8 mouse cellular contexts compared by ENCODE assay signal in the genomic region with DNA sequence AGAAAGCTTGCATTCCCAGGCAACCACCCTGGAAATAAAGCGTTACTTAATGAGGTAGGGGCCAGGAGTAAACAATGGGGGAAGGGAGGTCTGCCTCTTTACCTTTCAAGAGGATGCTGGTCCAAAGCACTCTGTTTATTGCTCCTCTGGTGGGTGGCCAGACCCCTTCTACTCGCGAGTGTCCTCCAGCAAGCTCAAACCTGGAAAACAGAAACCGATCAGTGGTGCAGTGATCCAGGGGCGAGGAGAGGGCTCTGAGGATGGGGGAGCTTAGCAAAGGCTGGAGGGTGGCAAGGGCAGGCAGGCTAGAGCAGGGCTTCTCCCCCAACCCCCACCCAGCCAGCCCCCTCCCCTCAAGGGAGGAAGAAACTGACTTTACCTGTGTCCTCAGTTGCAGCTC. TPM values are rescaled to one million over a fixed set of nuclear protein-coding genes. Genes with fewer than 3 reads are reported as not detected.
DNase-seq lines count a peak whose midpoint lies in the region; ATAC-seq and TF ChIP-seq lines count a peak whose summit lies in the region.

No protein-coding gene starts in this region.

- H3K9me3 ChIP-seq in hindbrain, embryonic 15.5 days = no peaks in the 10 kb centered on the region
- no peaks in the 10 kb centered on the region for H3K9me3 ChIP-seq in midbrain, embryonic 14.5 days (ENCODE audit: control insufficient read depth, low read length)

- H3K27me3 ChIP-seq in cerebellum, adult 2 months (ENCODE audit: control insufficient read depth, insufficient read depth, low read length) = no peaks in the 10 kb centered on the region
- H3K27me3 ChIP-seq in hindbrain, embryonic 15.5 days = no peaks in the 10 kb centered on the region
- no peaks in the 10 kb centered on the region for H3K27me3 ChIP-seq in midbrain, embryonic 14.5 days (ENCODE audit: control insufficient read depth, insufficient read depth, low read length)

- ATAC-seq in hindbrain, embryonic 15.5 days (ENCODE audit: low FRiP score, low read depth) = no peak; the same call in 1 of the 2 replicates
- ATAC-seq in midbrain, embryonic 14.5 days (ENCODE audit: low FRiP score, low TSS enrichment) = no peak

- no peak for DNase-seq in cerebellum, adult 2 months
- DNase-seq in cerebellum, postnatal 4 days (ENCODE audit: low spot score in 2 of 2) = no peak
- DNase-seq in ovary, postnatal 14 days (ENCODE audit: low spot score) = peak; percentile 6
- no peak for DNase-seq in ovary, adult 18-20 months (ENCODE audit: low spot score)
- no peak for DNase-seq in midbrain, embryonic 14.5 days
- no peak for DNase-seq in spleen, postnatal 36 days (ENCODE audit: low spot score in 2 of 2)
- DNase-seq in urinary bladder, postnatal 25 days (ENCODE audit: low spot score) = no peak

- peak overlapping the region; percentile 83 for H3K4me2 ChIP-seq in hindbrain, embryonic 15.5 days
- H3K4me2 ChIP-seq in midbrain, embryonic 14.5 days (ENCODE audit: low read length) = peak overlapping the region; percentile 93

- no peak for TF ChIP-seq POLR2A in cerebellum, adult 2 months (IDR thresholded peaks at IDR 0.05; ENCODE audit: borderline replicate concordance, insufficient read depth, low read length)

- H3K36me3 ChIP-seq in hindbrain, embryonic 15.5 days = peaks cover 2% of the 10 kb centered on the region
- peaks cover 13% of the 10 kb centered on the region; the same call in 1 of the 2 replicates for H3K36me3 ChIP-seq in midbrain, embryonic 14.5 days (ENCODE audit: control insufficient read depth, insufficient read depth, low read length)

- WGBS in cerebellum, adult 2 months = 0% methylated on average over 5 of the region's 5 CpGs
- 4% methylated on average over 5 of the region's 5 CpGs for WGBS in hindbrain, embryonic 15.5 days
- WGBS in midbrain, embryonic 14.5 days = 0% methylated on average over 5 of the region's 5 CpGs

- peak overlapping the region; percentile 89 for H3K4me3 ChIP-seq in cerebellum, adult 2 months (replicated peaks; ENCODE audit: insufficient read depth, low read depth, low read length)
- peak overlapping the region; percentile 58 for H3K4me3 ChIP-seq in hindbrain, embryonic 15.5 days
- peak overlapping the region; percentile 61 for H3K4me3 ChIP-seq in midbrain, embryonic 14.5 days (replicated peaks; ENCODE audit: low read depth, low read length)

- H3K9ac ChIP-seq in hindbrain, embryonic 15.5 days = peak overlapping the region; percentile 84
- H3K9ac ChIP-seq in midbrain, embryonic 14.5 days (replicated peaks; ENCODE audit: low read length) = peak overlapping the region; percentile 68

- H3K4me1 ChIP-seq in cerebellum, adult 2 months (ENCODE audit: control insufficient read depth, insufficient read depth, low read length) = no peaks in the 10 kb centered on the region
- peaks cover 20% of the 10 kb centered on the region for H3K4me1 ChIP-seq in hindbrain, embryonic 15.5 days (replicated peaks)
- H3K4me1 ChIP-seq in midbrain, embryonic 14.5 days (ENCODE audit: control insufficient read depth, insufficient read depth, low read length) = peaks cover 12% of the 10 kb centered on the region

- no peak overlapping the region for H3K27ac ChIP-seq in cerebellum, adult 2 months (ENCODE audit: insufficient read depth, low read length)
- peak overlapping the region; percentile 68 for H3K27ac ChIP-seq in hindbrain, embryonic 15.5 days (replicated peaks)
- 0 out of 2 replicates have a peak overlapping the region, but pooled peaks have one; percentile 32 for H3K27ac ChIP-seq in midbrain, embryonic 14.5 days (replicated peaks; ENCODE audit: low read depth, low read length)

- no peak for TF ChIP-seq CTCF in cerebellum, adult 2 months (IDR thresholded peaks at IDR 0.05; ENCODE audit: borderline replicate concordance, insufficient read depth, low read depth, low read length)

RNA-seq across cellular contexts. Expression of gene Asb7, which starts 0.7 kb away (rescaled TPM):
- 9.2 and 10.5 TPM in 2 replicates for polyA plus RNA-seq in cerebellum, adult 2 months (2012; rRNA removed)
- 14.1 and 16.6 TPM in 2 replicates for polyA plus RNA-seq in hindbrain, embryonic 15.5 days (2015; fragmentation: Nextera tagmentation; extraction: Ambion mirVana)
- 19.0 and 19.8 TPM in 2 replicates for polyA plus RNA-seq in midbrain, embryonic 14.5 days (2014; fragmentation: Nextera tagmentation; extraction: Ambion mirVana)

RNA-seq across cellular contexts. Expression of gene Lins1, which starts 1.0 kb away (rescaled TPM):
- polyA plus RNA-seq in cerebellum, adult 2 months (2012; rRNA removed) = 7.6 and 8.0 TPM in 2 replicates
- polyA plus RNA-seq in hindbrain, embryonic 15.5 days (2015; fragmentation: Nextera tagmentation; extraction: Ambion mirVana) = 16.6 and 17.1 TPM in 2 replicates
- polyA plus RNA-seq in midbrain, embryonic 14.5 days (2014; fragmentation: Nextera tagmentation; extraction: Ambion mirVana) = 19.9 and 20.6 TPM in 2 replicates

RNA-seq across cellular contexts. Expression of gene Cers3, which starts 54.6 kb away (rescaled TPM):
- polyA plus RNA-seq in cerebellum, adult 2 months (2012; rRNA removed) = 0.20 and 0.21 TPM in 2 replicates
- 0.39 and 0.52 TPM in 2 replicates for polyA plus RNA-seq in hindbrain, embryonic 15.5 days (2015; fragmentation: Nextera tagmentation; extraction: Ambion mirVana)
- polyA plus RNA-seq in midbrain, embryonic 14.5 days (2014; fragmentation: Nextera tagmentation; extraction: Ambion mirVana) = 0.50 and 0.55 TPM in 2 replicates
